Mouse (Mus musculus) ES-E14 (cell line): Measurements from ENCODE around the gene Gdi1.

ENCODE experiments used
- MAFK ChIP-seq: IDR thresholded peaks from 2 replicates; pipeline ENCODE4 v1.6.1; 2014; ENCODE audit warnings: mild to moderate bottlenecking, low read depth, low read length, inconsistent platforms; ENCODE audit not compliant: insufficient read depth
- ZNF384 ChIP-seq: IDR thresholded peaks from 2 replicates; pipeline ENCODE4 v1.6.1; 2012; ENCODE audit warnings: low read depth, low read length, inconsistent platforms

GRCm38 (mm10) chrX:74296538-74297448 is 8.0 kb upstream of the Gdi1 start, which contains the start of gene Atp6ap1:
- TF ChIP-seq MAFK (no peak), ZNF384 (no peak)
